Mouse (Mus musculus) midbrain, embryonic 14.5 days (tissue): ENCODE measurements around the gene Rps15. TPM values are rescaled to one million over a fixed set of nuclear protein-coding genes. Genes with fewer than 3 reads are reported as not detected.

Source experiments
- ATAC-seq: fragments of 200-750 bp; cut with Nextera tagmentation; 2 replicates; pipeline ENCODE4 v1.8.0; 2017; ENCODE audit warnings: moderate number of reproducible peaks, moderate library complexity; ENCODE audit not compliant: low FRiP score, low TSS enrichment
- DNase-seq: peaks from one replicate; pipeline ENCODE4 v3.0.0-alpha.2; 2015
- H3K27ac ChIP-seq: fragments of 300-500 bp; sonication (generic); replicated peaks from 2 replicates; pipeline ENCODE4 v1.5.1; 2014; ENCODE audit warnings: mild to moderate bottlenecking, low read depth, low read length, moderate library complexity
- H3K27me3 ChIP-seq: fragments of 300-500 bp; sonication (generic); 2 replicates; pipeline ENCODE4 v1.6.1; 2014; ENCODE audit warnings: low read length, control low read depth, mixed read lengths; ENCODE audit not compliant: control insufficient read depth, insufficient read depth
- H3K36me3 ChIP-seq: fragments of 300-500 bp; sonication (generic); 2 replicates; pipeline ENCODE4 v1.6.1; 2014; ENCODE audit warnings: low read length, control low read depth; ENCODE audit not compliant: control insufficient read depth, insufficient read depth
- H3K4me1 ChIP-seq: fragments of 300-500 bp; sonication (generic); 2 replicates; pipeline ENCODE4 v1.6.1; 2014; ENCODE audit warnings: mild to moderate bottlenecking, antibody characterized with exemption, low read length, control low read depth; ENCODE audit not compliant: control insufficient read depth, insufficient read depth
- H3K4me2 ChIP-seq: fragments of 300-500 bp; sonication (generic); 2 replicates; pipeline ENCODE4 v1.6.1; 2014; ENCODE audit warnings: mild to moderate bottlenecking, low read length, moderate library complexity
- H3K4me3 ChIP-seq: fragments of 300-500 bp; sonication (generic); replicated peaks from 2 replicates; pipeline ENCODE4 v1.5.1; 2014; ENCODE audit warnings: low read depth, low read length
- H3K9ac ChIP-seq: fragments of 300-500 bp; sonication (generic); replicated peaks from 2 replicates; pipeline ENCODE4 v1.6.1; 2014; ENCODE audit warnings: mild to moderate bottlenecking, low read length, moderate library complexity
- H3K9me3 ChIP-seq: fragments of 300-500 bp; sonication (generic); 2 replicates; pipeline ENCODE4 v1.6.1; 2016; ENCODE audit warnings: low read length, control low read depth, mixed read lengths; ENCODE audit not compliant: control insufficient read depth
- WGBS: fragments of 180-500 bp; shearing (Covaris S2); extraction: QIAGEN DNeasy Blood & Tissue Kit; methylation state at CpG from one replicate; pipeline ENCODE4 v1.1.7; 2014; 5-methylcytosine and 5-hydroxymethylcytosine counted together
- polyA plus RNA-seq: library from polyadenylated mRNA; unstranded; fragments of >200 nt; fragmentation: Nextera tagmentation; extraction: Ambion mirVana; gene quantifications from 2 replicates; pipeline ENCODE4 v1.2.1, GENCODE M21; 2014

The Rps15 gene
- polyA plus RNA-seq, 1 experiment from 2014 or later = 622 TPM

- peak overlapping the region; percentile 99 for H3K9ac ChIP-seq
- peak overlapping the region; percentile 99 for H3K27ac ChIP-seq
- DNase-seq (no peak), ATAC-seq (no peak)
- no peaks in the 10 kb centered on the region for H3K9me3 ChIP-seq
- H3K4me2 ChIP-seq = peak overlapping the region; percentile 96
- no peaks in the 10 kb centered on the region for H3K27me3 ChIP-seq
- H3K36me3 ChIP-seq = peaks cover 45% of the 10 kb centered on the region
- H3K4me1 ChIP-seq = peaks cover 57% of the 10 kb centered on the region
- H3K4me3 ChIP-seq = peak overlapping the region; percentile 89
- WGBS = 63% methylated on average over 10 of the region's 10 CpGs
Measured at GRCm38 (mm10) chr10:80301256-80302081, 9.2 kb downstream of the Rps15 start.

GRCm38 (mm10) chr10:80302082-80302355 is 9.8 kb downstream of the Rps15 start:
- no peak for DNase-seq
- 48% methylated on average over 5 of the region's 5 CpGs for WGBS
- Histone ChIP-seq H3K27ac (peak overlapping the region; percentile 99), H3K9me3 (no peaks in the 10 kb centered on the region), H3K9ac (peak overlapping the region; percentile 99), H3K4me3 (peak overlapping the region; percentile 89), H3K36me3 (peaks cover 51% of the 10 kb centered on the region), H3K4me2 (peak overlapping the region; percentile 96), H3K4me1 (peaks cover 51% of the 10 kb centered on the region), H3K27me3 (no peaks in the 10 kb centered on the region)
- ATAC-seq = no peak

- peaks cover 47% of the 10 kb centered on the region for H3K4me1 ChIP-seq
- WGBS = 14% methylated on average over 9 of the region's 9 CpGs
- H3K27me3 ChIP-seq = no peaks in the 10 kb centered on the region
- ATAC-seq (no peak), DNase-seq (peak; percentile 76)
- no peaks in the 10 kb centered on the region for H3K9me3 ChIP-seq
- H3K9ac ChIP-seq = peak overlapping the region; percentile 99
- peak overlapping the region; percentile 89 for H3K4me3 ChIP-seq
- H3K4me2 ChIP-seq = peak overlapping the region; percentile 96
- H3K36me3 ChIP-seq = peaks cover 55% of the 10 kb centered on the region
- peak overlapping the region; percentile 99 for H3K27ac ChIP-seq
Measured at GRCm38 (mm10) chr10:80302471-80302881, 10.2 kb downstream of the Rps15 start.

- Histone ChIP-seq H3K4me1 (peaks cover 35% of the 10 kb centered on the region), H3K4me2 (peak overlapping the region; percentile 35), H3K9ac (peak overlapping the region; percentile 20; the same call in 1 of the 2 replicates), H3K27me3 (no peaks in the 10 kb centered on the region), H3K9me3 (no peaks in the 10 kb centered on the region), H3K36me3 (peaks cover 75% of the 10 kb centered on the region), H3K27ac (no peak overlapping the region), H3K4me3 (no peak overlapping the region)
- ATAC-seq (no peak), DNase-seq (no peak)
- 51% methylated on average over 12 of the region's 12 CpGs for WGBS
Measured at GRCm38 (mm10) chr10:80304458-80304857, 12.2 kb downstream of the Rps15 start.

- no peak for ATAC-seq
- no peak overlapping the region for H3K4me3 ChIP-seq
Measured at GRCm38 (mm10) chr10:80304862-80305261, 12.6 kb downstream of the Rps15 start.

GRCm38 (mm10) chr10:80311560-80311959 is 19.3 kb downstream of the Rps15 start:
- H3K27me3 ChIP-seq = no peaks in the 10 kb centered on the region
- DNase-seq (no peak), ATAC-seq (no peak)
- 88% methylated on average over 16 of the region's 16 CpGs for WGBS
- no peak overlapping the region for H3K9ac ChIP-seq
- H3K27ac ChIP-seq = no peak overlapping the region
- no peaks in the 10 kb centered on the region for H3K4me1 ChIP-seq
- H3K9me3 ChIP-seq = no peaks in the 10 kb centered on the region
- H3K4me2 ChIP-seq = no peak overlapping the region
- H3K4me3 ChIP-seq = no peak overlapping the region
- peaks cover 99% of the 10 kb centered on the region for H3K36me3 ChIP-seq

More at GRCm38 (mm10) chr10:80304862-80305261, 12.6 kb downstream of the Rps15 start:
- Histone ChIP-seq H3K27ac (no peak overlapping the region), H3K9me3 (no peaks in the 10 kb centered on the region), H3K36me3 (peaks cover 78% of the 10 kb centered on the region), H3K4me2 (peak overlapping the region; percentile 35), H3K4me1 (peaks cover 35% of the 10 kb centered on the region), H3K9ac (peak overlapping the region; percentile 20; the same call in 1 of the 2 replicates), H3K27me3 (no peaks in the 10 kb centered on the region)
- DNase-seq = no peak
- 40% methylated on average over 25 of the region's 25 CpGs for WGBS

GRCm38 (mm10) chr10:80312586-80313504 is 20.6 kb downstream of the Rps15 start:
- H3K4me1 ChIP-seq = no peaks in the 10 kb centered on the region
- WGBS = 74% methylated on average over 54 of the region's 54 CpGs
- no peak overlapping the region for H3K9ac ChIP-seq

GRCm38 (mm10) chr10:80313627-80314201 is 21.5 kb downstream of the Rps15 start:
- Histone ChIP-seq H3K36me3 (peaks cover 99% of the 10 kb centered on the region), H3K4me3 (no peak overlapping the region), H3K27me3 (no peaks in the 10 kb centered on the region), H3K9me3 (no peaks in the 10 kb centered on the region), H3K4me1 (no peaks in the 10 kb centered on the region), H3K27ac (no peak overlapping the region), H3K4me2 (no peak overlapping the region), H3K9ac (no peak overlapping the region)
- DNase-seq (no peak), ATAC-seq (no peak)
- WGBS = 70% methylated on average over 20 of the region's 20 CpGs

More at GRCm38 (mm10) chr10:80312586-80313504, 20.6 kb downstream of the Rps15 start:
- Histone ChIP-seq H3K36me3 (peaks cover 99% of the 10 kb centered on the region), H3K4me3 (no peak overlapping the region), H3K4me2 (no peak overlapping the region), H3K27ac (no peak overlapping the region), H3K27me3 (no peaks in the 10 kb centered on the region), H3K9me3 (no peaks in the 10 kb centered on the region)
- DNase-seq = no peak
- no peak for ATAC-seq
